Mouse (Mus musculus) C2C12 (cell line): ENCODE results near the gene Slc41a3.

Experiments
- CEBPB ChIP-seq: IDR thresholded peaks from one replicate; pipeline ENCODE4 v1.6.1; 2011; ENCODE audit warnings: low read depth, mild to moderate bottlenecking, control low read depth, moderate library complexity
- CTCF ChIP-seq: IDR thresholded peaks from one replicate; pipeline ENCODE4 v1.5.1; 2011; ENCODE audit not compliant: control insufficient read depth, insufficient read depth, insufficient read length
- FOSL1 ChIP-seq: IDR thresholded peaks from one replicate; pipeline ENCODE4 v1.8.0; 2011; ENCODE audit warnings: mild to moderate bottlenecking, low read length; ENCODE audit not compliant: poor library complexity, insufficient read depth, severe bottlenecking
- MAX ChIP-seq: IDR thresholded peaks from one replicate; pipeline ENCODE4 v1.6.1; 2011; ENCODE audit warnings: mild to moderate bottlenecking, control low read depth
- MYOG ChIP-seq: IDR thresholded peaks from one replicate; pipeline ENCODE4 v1.6.1; 2011; ENCODE audit not compliant: control insufficient read depth, insufficient read length; ENCODE audit errors: extremely low read depth
- USF1 ChIP-seq: IDR thresholded peaks from one replicate; pipeline ENCODE4 v1.6.1; 2011; ENCODE audit warnings: low read depth, mild to moderate bottlenecking, control low read depth, moderate library complexity

DNA sequence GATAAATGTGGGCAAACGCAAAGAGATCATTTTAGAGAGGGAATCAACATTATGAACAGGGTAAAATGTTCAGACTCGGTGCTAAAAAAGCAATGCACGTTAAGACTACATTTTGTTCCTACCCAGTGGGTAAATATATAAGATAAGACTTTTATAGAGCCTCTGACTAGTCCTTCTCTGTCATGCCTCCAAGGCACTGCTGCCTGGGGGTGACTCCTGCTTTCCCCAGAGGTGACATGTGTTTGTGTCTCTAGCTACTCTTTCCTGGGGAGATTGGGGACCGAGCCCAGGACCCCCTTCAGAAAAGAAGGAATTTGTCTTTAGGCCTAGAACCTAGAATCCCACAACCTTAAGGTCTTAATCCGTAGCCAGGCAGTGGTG is 18.9 kb downstream of the Slc41a3 start:
- TF ChIP-seq CTCF (no peak), CEBPB (no peak), MYOG (no peak), MAX (no peak), FOSL1 (no peak), USF1 (no peak)
